Mouse (Mus musculus): ENCODE data around the gene Wipf2.
A peak's percentile ranks its signal among the peaks of the same experiment; 100 is the strongest.

- peak; percentile 21; the same call in 1 of the 2 replicates for TF ChIP-seq CTCF (IDR thresholded peaks at IDR 0.05; ENCODE audit: borderline replicate concordance, insufficient read depth, low read length)
- TF ChIP-seq POLR2A (IDR thresholded peaks at IDR 0.05; ENCODE audit: low read depth, low read length): no peak
These were observed 34.2 kb upstream of the Wipf2 start for GRCm38 (mm10) chr11:98829091-98829775.

All from embryonic fibroblast, embryonic 13.5 days (primary cell).